Mouse (Mus musculus) ES-E14 (cell line): ENCODE measurements around the gene Ube2q2.

Experiments
- MAFK ChIP-seq: IDR thresholded peaks from 2 replicates; pipeline ENCODE4 v1.6.1; 2014; ENCODE audit warnings: mild to moderate bottlenecking, low read depth, low read length, inconsistent platforms; ENCODE audit not compliant: insufficient read depth
- ZC3H11A ChIP-seq: IDR thresholded peaks from 2 replicates; pipeline ENCODE4 v1.6.1; 2012; ENCODE audit warnings: low read depth, mild to moderate bottlenecking, inconsistent platforms, low read length, borderline replicate concordance

GRCm38 (mm10) chr9:55228149-55228548 is 79.5 kb downstream of the Ube2q2 start:
- no peak for TF ChIP-seq MAFK
- no peak for TF ChIP-seq ZC3H11A
